ENCODE assay signal across 9 mouse cellular contexts in the genomic region with DNA sequence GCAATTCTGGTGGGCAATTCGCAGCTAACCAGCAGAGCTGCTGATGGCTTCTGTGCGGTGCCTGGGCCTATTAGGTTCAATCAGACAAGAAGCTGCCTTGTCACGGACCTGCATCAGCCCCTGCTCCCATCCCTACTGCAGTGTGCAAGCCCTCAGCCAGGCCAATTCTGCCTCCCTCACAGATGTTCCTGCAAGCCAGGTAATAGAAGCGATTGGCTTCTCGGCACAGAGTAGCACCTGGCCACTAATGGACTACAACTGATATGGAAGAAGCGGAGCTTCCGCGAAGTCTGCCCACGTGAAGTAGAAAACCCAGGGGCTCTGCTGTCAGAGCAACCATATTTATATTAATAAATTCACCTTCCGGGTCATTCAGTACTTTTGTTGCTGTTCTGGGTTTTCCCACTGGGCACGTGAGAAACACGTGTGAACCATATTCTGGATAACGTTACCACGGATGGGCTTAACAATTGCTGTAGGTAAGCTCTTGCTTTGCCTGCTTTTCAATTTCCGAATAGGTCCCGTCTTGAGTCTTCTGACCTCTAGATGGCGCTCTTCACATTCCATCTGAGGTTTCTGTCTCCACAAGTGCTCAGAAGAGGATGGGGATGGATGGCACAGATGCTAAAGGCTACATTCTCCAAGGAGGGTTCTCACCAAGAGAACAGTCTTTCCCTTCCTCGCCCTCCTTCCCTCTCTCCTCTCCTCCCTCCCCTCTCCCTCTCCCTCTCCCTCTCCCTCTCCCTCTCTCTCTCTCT. TPM values are rescaled to one million over a fixed set of nuclear protein-coding genes. Genes with fewer than 3 reads are reported as not detected.
DNase-seq lines count a peak whose midpoint lies in the region; ATAC-seq and TF ChIP-seq lines count a peak whose summit lies in the region.
"Had no signal": no experiment of that assay in that cellular context is flagged by ENCODE, and none has a peak within 500 bp of the region (broad histone marks: within the 10 kb centered on the region; RNA-seq: fewer than 3 reads in every experiment).

No protein-coding gene starts in this region.

- no peak overlapping the region for H3K9ac ChIP-seq in intestine, embryonic 15.5 days

- TF ChIP-seq CTCF in cerebellum, adult 2 months (IDR thresholded peaks at IDR 0.05; ENCODE audit: borderline replicate concordance, insufficient read depth, low read depth, low read length): peak; percentile 60; the same call in 1 of the 2 replicates

- no peak overlapping the region for H3K4me3 ChIP-seq in cerebellum, adult 2 months (replicated peaks; ENCODE audit: insufficient read depth, low read depth, low read length)
- H3K4me3 ChIP-seq in intestine, embryonic 15.5 days (replicated peaks): no peak overlapping the region
- H3K4me3 ChIP-seq: erythroblast, embryonic 14.5 days had no signal

- no peaks in the 10 kb centered on the region for H3K9me3 ChIP-seq in intestine, embryonic 15.5 days

- peak; percentile 39; the same call in 1 of the 2 replicates for ATAC-seq in intestine, embryonic 15.5 days

- no peak for TF ChIP-seq POLR2A in cerebellum, adult 2 months (IDR thresholded peaks at IDR 0.05; ENCODE audit: borderline replicate concordance, insufficient read depth, low read length)

- no peaks in the 10 kb centered on the region for H3K4me1 ChIP-seq in cerebellum, adult 2 months (ENCODE audit: control insufficient read depth, insufficient read depth, low read length)
- H3K4me1 ChIP-seq in intestine, embryonic 15.5 days (replicated peaks): no peaks in the 10 kb centered on the region; the same call in 1 of the 2 replicates

- WGBS in cerebellum, adult 2 months: 38% methylated on average over 18 of the region's 18 CpGs
- 35% methylated on average over 18 of the region's 18 CpGs for WGBS in intestine, embryonic 15.5 days

- no peak overlapping the region for H3K27ac ChIP-seq in cerebellum, adult 2 months (ENCODE audit: insufficient read depth, low read length)
- H3K27ac ChIP-seq in intestine, embryonic 15.5 days: no peak overlapping the region

- no peak overlapping the region for H3K4me2 ChIP-seq in intestine, embryonic 15.5 days (replicated peaks)

- intact Hi-C loops in left cerebral cortex, postnatal 36 days (cut with DNase I): loop anchor here (2.0 to 5.0 kb wide), 2 partner anchors 226 to 405 kb away; a partner anchor contains a TSS

- no peaks in the 10 kb centered on the region for H3K27me3 ChIP-seq in cerebellum, adult 2 months (ENCODE audit: control insufficient read depth, insufficient read depth, low read length)
- H3K27me3 ChIP-seq in intestine, embryonic 15.5 days (replicated peaks): peaks cover 6% of the 10 kb centered on the region; the same call in 1 of the 2 replicates

- H3K36me3 ChIP-seq in intestine, embryonic 15.5 days: no peaks in the 10 kb centered on the region

- DNase-seq in urinary bladder, postnatal 36 days (ENCODE audit: low spot score in 2 of 2): peak; percentile 14 to 36
- no peak for DNase-seq in urinary bladder, adult 18-20 months (ENCODE audit: low spot score in 2 of 2)
- DNase-seq in cerebellum, adult 2 months: peak; percentile 32 to 44
- peak; percentile 46 to 57 for DNase-seq in frontal cortex, postnatal 10 days (ENCODE audit: low spot score in 2 of 2)
- peak; percentile 48 to 64 for DNase-seq in left cerebral cortex, postnatal 36 days (ENCODE audit: low spot score in 2 of 2)
- peak; percentile 64 for DNase-seq in neural tube, embryonic 10.5 days (ENCODE audit: extremely low spot score, low spot score)
- peak; percentile 37 to 43 for DNase-seq in thymus, postnatal 36 days

RNA-seq across cellular contexts. Expression of a gene that starts 19.3 kb away (rescaled TPM):
- 0.62 and 0.63 TPM in 2 replicates for polyA plus RNA-seq in cerebellum, adult 2 months (2012; rRNA removed)
- polyA plus RNA-seq in intestine, embryonic 15.5 days (2015; fragmentation: Nextera tagmentation; extraction: Ambion mirVana): 2.2 and 2.5 TPM in 2 replicates
- total RNA-seq in left cerebral cortex, postnatal 36 days (2021): 1 to 10 TPM; 2.7 to 3.4 TPM

Comparison
In these comparisons a context has a peak if more than half of its experiments do, and no peak if none do; other contexts are left out.
1. DNase-seq: peak in urinary bladder, postnatal 36 days (2 of 2), cerebellum, adult 2 months (2 of 2), frontal cortex, postnatal 10 days (2 of 2), left cerebral cortex, postnatal 36 days (2 of 2), neural tube, embryonic 10.5 days (single experiment) and thymus, postnatal 36 days (2 of 2); none in urinary bladder, adult 18-20 months (0 of 2).